Mouse (Mus musculus) mouse trophoblast stem cell (cell line): ENCODE results near the gene Lrtm1.

Source experiments
- in situ Hi-C, 2 experiments: fragments of 300-500 bp; cut with MseI, MboI; formaldehyde crosslinking; loops; 2 replicates in 1 of 2; 3 replicates in 1 of 2; pipeline ENCODE4 v1.15.1; 2025

Gene Lrtm1

DNA sequence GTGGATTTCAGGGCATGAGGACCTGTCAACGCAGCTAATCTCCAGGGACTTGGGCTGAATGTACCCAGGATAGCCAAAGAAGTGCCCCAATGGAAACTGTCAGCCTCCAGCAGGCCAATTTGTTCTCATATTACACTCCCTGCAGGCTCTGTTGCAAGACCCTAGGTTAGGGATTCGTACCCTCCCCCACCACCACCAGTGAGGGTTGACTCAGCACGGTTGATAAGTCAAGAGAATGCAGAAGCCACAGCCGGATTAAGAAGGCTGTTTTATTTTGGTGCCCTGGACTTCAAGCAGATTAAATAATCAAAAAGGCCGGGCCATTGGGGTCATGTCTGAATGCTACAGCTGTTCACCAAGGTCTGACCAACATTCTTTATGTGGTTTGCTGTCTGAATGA lies at the start of gene Lrtm1:
Gene Lrtm1 (plus strand): TSS at position 326 of the 400 bp plus-strand sequence.
- in situ Hi-C loops: no loop called here

GRCm38 (mm10) chr14:28969247-28969646 lies 48.8 kb upstream of the Lrtm1 start:
- in situ Hi-C loops: loop anchor here in 1 of 2 experiments (25.0 kb wide), 1 partner anchor 468 kb away; no protein-coding TSS in a partner anchor

GRCm38 (mm10) chr14:28972620-28973019 lies 45.4 kb upstream of the Lrtm1 start:
- in situ Hi-C loops: loop anchor here in 1 of 2 experiments (25.0 kb wide), 1 partner anchor 465 kb away; no protein-coding TSS in a partner anchor

DNA sequence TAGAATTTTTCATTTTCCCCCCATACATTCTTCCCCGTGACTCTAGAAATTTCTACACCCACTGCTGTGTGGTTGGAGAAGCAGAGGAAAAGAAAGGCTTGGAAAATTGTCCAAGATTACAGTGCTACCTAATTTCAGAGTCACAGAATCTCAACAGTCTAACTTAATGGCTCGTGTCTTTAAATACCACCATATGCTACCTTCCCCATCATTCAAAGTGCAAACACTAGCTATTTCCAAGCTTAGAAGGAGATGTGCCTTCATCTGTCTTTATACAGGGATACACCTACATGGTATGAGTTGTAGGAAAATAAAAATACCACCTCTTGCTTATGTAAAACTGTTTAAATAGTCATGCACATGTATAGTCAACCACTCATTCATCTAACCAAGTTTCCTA lies 38.8 kb upstream of the Lrtm1 start:
- in situ Hi-C loops: no loop called here

DNA sequence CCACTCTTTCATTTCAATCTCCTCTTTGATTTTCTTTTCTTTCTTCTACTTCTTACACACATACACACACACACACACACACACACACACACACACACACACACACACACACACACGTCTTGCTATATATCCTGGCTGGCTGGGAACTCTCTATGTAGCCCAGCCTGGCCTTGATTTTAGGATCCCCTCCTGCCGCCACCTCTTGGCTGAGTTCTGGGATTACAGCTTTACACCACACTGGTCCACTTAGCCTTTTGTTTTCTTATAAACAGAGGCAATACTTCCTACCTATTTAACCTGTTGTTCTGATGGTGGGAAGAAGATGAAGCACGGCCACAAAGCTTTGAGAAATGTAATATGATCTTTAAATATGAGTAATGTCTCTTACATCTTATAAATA lies 37.5 kb upstream of the Lrtm1 start:
- in situ Hi-C loops: no loop called here

DNA sequence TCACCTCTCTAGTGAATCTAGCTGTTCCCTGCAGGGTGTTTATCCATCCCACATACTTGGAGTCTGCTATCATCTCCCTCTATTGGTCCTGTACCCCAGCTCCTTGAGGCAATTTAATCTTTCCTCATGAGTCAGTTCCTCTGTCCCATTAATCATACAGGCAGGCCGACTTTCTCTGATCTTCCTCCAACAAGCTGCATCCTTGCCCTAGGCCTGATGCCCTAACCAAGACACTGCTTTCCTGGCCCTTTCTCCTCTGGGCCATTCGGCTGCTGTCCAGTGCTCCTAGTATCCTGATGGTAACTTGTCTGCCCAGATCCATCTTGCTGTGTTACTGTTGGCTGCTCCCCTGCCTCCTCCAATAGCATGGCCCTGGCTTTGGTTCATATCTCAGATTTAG lies 33.7 kb upstream of the Lrtm1 start:
- in situ Hi-C loops: no loop called here

DNA sequence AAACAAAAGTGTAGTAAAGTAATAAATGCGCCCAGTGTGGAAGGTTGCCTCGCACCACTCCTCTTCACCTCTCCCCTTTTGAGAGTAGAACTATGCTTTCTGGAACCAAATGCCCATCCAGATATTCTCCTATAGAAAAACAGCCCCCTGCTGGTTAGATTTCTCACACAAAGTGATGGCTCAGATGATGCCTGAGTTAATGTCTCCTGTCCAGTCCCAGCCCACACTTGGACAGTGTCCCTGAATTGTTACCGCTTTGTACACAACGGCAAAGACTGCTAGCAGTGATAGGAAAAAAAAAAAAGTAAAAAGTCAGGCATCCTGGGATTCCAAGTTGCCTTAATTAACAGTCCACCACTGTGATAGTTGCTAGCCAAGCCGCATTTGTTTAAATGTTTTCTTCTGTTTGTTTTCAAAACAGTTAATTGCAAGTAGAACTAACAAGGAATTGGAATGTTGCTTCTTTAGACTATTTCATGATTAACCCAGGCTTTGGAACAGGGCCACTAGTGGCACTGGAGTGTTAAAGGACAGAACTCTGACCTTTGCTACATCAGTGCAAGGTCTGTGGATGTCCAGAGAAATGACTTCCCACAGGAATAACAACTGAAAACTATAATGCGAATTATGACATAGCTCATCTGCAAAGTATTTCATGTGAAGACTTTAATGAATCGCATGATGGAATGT lies 29.7 kb upstream of the Lrtm1 start:
- in situ Hi-C loops: no loop called here

GRCm38 (mm10) chr14:28996569-28996968 lies 21.4 kb upstream of the Lrtm1 start:
- in situ Hi-C loops: no loop called here

GRCm38 (mm10) chr14:29005228-29005840 lies 12.7 kb upstream of the Lrtm1 start:
- in situ Hi-C loops: no loop called here

- in situ Hi-C loops: no loop called here
Measured at GRCm38 (mm10) chr14:29009644-29010043, 8.4 kb upstream of the Lrtm1 start.

GRCm38 (mm10) chr14:29013161-29013560 lies 4.8 kb upstream of the Lrtm1 start:
- in situ Hi-C loops: no loop called here

- in situ Hi-C loops: no loop called here
Measured at GRCm38 (mm10) chr14:29014680-29015079, 3.3 kb upstream of the Lrtm1 start.

GRCm38 (mm10) chr14:29015896-29016295 lies 2.1 kb upstream of the Lrtm1 start:
- in situ Hi-C loops: no loop called here

DNA sequence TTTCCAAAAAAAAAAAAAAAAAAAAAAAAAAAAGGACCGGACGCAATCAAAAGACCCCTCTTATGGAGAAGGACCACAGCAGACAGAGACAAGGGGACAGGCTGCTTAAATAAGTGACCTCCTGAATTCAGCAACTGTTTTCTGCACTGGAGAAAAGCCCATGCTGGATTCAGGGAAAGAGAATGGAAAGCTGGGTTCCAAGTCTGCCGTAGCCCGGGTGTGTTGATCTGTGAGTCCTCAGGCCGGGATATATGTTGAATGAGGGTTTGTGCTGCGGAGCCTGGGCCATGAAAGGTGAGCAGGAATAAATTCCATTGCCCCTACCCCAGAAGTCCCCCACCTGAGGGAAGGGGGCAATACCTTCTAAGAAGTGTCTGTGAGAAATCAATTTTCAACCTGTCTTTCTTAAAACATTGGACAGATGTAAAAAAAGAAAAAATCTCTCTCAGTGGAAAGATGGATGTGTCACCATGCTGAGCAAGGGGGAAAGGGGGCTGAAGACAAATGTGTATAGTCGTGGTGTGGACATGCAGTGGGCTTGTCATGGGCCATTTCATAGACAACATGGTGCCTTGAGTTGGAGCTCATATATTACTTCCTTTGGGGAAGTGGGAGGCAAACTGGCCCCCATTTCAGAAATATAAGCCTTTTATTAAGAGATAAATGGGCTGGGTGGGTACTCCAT lies 450 bp downstream of the Lrtm1 start:
- in situ Hi-C loops: no loop called here

- in situ Hi-C loops: no loop called here
Measured at GRCm38 (mm10) chr14:29021295-29021694, 3.3 kb downstream of the Lrtm1 start.

DNA sequence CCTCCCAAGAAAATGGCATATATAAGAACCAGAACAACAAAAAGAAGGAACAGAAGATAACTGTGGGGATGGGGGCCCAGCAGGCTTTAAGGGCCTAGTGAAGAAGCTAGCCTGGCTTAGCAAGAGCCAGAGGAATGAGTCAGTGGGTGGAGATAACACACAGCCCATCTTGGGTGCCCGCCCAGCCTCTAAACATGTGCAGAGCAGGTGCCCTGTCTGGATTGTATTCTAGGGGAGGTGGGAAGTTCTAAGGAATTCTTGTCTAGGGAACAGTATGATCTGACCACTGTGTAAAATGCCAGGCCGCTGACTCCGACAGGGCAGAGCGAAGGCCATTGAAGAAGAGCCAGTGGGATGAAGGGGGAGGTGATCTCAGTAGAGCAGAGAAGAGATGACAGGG lies 5.2 kb downstream of the Lrtm1 start:
- in situ Hi-C loops: no loop called here

DNA sequence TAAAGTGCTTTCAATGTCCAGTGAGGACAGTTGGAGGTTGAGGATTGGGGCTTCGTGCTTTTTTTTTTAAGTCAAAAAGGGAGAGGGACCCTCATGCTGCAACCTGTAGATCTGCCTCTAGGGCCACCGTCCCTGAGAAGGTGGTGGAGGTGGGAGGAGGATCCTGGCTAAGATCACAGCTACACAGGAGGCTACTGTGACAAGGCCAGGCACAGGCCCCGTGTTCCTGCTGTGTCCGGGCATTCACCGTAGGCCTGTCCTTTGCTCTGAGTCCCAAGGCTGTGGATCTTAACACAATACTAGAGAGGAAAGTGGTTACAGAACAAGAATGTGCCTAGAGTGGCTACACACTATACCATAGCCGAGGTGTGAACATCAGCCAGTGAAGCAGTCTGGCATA lies 7.3 kb downstream of the Lrtm1 start:
- in situ Hi-C loops: no loop called here

- in situ Hi-C loops: no loop called here
Measured at GRCm38 (mm10) chr14:29027276-29027675, 9.3 kb downstream of the Lrtm1 start.

DNA sequence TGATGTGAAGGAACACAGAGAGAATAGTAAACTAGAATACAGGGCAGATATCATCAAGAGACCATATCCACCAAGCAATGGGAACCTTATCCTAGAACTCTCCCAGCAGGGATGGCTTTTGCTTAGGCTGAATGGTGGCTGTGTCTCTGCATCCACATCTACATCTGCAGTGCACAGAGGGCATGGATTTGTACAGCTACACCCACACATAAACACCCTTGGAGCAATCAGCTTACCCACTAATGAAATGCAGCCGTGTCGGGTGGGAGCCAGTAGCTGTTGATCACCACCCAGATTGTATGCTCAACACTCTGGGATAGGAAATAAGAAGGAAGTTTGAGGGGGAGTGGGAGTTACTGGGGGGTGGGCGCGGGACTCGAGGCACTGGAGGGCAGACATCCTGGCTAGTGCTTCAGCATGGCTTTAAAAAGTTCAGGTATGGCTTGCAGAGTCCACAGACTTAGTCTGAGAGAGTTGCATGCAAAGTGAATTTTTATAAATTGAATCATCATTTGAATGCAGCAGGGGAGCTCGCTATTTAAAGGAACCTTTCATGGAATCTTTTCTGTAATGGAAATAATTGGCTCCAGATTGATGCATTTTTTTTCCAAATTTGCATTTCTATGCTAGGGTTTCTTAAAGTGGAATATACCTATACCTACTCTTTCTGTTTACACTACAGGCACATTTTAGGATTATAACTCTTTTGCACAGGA lies 10.5 kb downstream of the Lrtm1 start:
- in situ Hi-C loops: no loop called here

GRCm38 (mm10) chr14:29029107-29029469 lies 11.1 kb downstream of the Lrtm1 start:
- in situ Hi-C loops: no loop called here

GRCm38 (mm10) chr14:29029896-29030420 lies 11.9 kb downstream of the Lrtm1 start:
- in situ Hi-C loops: no loop called here

DNA sequence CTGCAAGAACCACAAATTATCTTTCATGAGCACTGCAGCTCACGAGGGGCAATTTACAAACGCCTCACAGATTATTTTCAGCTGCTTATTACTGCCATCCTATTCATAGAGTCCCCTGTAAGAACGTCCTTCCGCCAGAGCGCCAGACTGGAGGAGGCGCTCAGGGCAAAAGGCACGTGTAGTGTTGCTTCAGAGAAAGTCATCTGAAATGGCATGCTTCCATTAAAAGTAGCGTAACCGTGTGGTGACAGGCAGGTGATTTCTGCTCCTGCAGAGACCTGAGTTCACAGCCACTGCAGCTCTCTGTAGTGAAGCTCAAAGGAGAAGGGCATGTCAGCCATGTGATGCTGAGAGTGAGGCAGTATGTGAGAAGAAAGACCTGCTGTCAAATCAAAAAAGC lies 12.5 kb downstream of the Lrtm1 start:
- in situ Hi-C loops: no loop called here
